Mouse (Mus musculus) adrenal gland, adult 2 months (tissue): ENCODE measurements at regions not wholly inside any gene's neighbourhood (a gene's known extent, or its start where the extent isn't known, plus 50 kb on each side); places are given as distances from the start of the nearest gene placed in this dataset.

Experiments
- DNase-seq: peaks from one replicate; pipeline ENCODE4 v3.0.0; 2021

DNA sequence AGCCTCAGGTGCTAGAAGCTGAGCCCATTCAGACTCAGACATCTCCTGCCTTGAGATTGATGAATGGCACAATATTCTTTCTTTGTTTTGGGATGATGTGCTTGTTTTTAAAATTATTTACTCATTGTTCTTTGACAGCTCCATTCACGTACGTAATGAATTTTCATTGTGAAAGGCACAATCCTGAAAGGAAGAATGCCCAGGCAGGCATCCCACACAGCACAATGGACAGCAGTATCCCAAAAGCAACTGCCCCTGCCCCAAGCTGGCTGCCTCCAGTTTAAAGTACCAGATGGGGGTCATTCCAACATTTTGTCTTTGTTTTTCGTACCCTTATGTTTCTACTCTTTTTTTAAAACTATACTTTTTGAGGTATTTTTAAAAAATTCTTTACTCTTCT is 210.9 kb upstream of the St8sia2 start:
- DNase-seq, result no peak

DNA sequence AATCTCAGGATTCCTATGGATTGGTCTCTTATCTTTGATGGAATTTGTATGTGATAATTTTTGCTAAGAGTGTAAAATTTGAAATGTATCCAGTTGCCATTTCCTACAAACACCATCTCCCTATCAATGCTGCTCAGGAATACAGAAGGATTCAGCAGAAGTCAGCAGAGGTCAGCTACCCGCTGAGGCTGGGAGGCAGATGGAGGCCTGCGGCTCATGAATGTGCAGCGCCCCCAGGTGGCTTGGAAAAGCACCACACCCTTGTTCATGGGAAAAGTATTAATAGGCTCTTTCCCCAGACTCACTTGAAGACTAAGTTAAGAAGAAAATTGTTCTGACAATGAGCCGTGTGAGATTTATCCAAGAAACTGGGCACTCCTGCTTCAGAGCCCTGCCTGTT is 187.2 kb upstream of the St8sia2 start:
- no peak for DNase-seq

DNA sequence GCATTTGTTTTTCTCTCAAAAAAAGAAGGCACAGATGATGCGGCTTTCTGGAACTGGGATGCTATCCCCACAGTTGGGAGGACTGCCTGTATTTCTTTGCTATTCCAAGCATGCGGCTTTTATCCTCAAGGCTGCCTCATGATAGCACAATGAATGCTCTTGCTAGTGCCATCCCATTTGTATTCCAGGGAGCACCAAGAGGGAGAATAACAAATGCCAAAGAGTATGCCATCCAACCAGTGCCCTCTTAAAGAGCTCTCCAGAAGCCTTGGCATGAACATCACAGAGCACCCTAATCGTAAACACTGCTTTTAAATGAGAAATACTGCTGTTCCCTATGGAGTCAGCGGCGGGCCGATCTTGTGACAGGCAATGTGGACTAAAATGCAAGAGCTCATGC is 185.3 kb upstream of the St8sia2 start:
- DNase-seq, result no peak

DNA sequence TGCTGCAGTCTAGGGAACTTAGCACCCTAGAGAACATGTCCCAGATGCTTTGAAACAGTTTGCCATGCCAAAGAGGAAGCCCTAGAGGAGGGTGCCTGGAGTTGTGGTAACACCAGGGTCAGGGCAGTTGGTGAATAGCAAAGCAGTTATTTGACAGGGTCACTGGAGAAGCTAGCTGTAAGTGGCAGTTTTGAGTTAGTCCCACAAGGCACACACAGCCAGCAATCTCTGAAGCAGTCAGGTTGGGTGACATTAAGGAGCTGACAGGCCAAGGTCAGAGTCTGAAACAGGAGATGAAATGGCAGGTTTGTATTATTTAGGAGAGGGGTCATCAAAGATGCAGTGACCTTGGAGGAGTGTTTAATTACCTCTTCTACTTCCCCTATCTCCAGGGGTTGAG is 171.2 kb upstream of the St8sia2 start:
- peak; percentile 4 for DNase-seq

DNA sequence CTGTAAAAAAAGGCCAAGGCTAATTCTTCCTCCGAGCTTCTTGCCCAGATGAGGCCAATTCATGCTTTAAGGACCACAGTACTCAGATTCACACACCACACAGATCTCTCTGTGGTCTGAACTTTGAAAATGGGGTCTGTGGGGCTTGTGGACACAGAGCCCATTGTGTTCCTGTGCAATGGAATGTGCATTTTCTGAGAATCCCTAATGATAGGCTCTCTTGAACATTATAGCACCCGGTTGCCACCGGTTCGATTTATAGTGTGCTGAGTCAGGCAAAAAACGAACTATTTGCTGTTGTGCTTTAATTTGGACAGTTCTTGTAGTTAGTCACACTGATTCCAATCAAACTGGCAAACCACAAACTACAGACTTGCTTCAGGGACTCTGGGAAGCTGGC is 160.7 kb upstream of the St8sia2 start:
- DNase-seq, result no peak

DNA sequence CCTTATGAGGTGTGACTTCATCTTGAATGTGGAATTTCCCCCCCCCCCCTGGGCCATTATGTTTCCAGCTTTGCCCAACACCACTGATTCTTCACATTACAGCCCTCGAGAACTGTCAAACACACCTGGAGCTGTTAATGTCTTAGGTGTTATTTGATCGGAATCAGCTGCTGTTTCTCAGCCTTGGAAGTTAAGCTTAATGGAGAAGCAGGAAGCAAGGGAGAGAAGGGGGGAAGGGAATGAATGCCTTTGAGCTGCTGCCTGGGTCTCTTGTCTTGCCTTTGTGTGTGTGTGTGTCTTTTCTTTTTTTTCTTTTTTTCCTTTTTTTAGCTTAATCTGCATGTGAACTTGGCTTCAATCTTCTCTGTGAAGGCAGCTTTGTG is 159.7 kb upstream of the St8sia2 start:
- DNase-seq, result no peak

DNA sequence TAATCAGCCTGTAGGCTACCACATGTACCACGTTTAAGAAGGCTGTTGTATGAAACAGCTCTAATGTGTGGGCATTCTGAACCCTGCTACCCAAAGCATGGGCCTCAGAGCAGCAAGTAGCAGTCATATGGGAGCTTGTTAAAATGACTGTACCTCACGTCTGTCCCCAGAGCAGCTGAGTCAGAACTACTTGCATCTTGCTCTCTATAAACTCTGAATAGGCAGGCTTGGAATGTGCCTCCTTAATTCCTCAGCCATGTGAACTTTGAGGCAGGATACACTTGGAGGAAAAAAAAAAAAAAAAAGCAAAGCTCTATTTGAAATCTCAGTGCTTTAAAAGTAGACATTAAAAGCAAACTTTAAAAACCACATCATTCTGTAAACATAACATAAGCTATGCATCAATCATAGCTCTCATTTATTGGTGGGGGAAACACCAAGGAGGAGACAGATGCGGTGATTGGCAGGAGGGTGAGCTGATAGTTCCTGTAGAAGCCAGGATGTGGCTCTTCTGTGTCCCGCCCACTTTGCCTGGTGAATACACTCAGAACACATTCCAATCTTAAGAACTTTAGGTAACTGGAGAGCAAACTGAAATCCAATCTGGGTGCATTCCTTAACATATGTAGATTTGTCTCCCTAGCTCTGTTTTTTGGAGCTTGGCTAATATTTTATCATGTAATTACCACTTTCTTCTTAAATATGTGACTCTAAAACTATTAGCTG is 159.2 kb upstream of the St8sia2 start:
- DNase-seq, result no peak

DNA sequence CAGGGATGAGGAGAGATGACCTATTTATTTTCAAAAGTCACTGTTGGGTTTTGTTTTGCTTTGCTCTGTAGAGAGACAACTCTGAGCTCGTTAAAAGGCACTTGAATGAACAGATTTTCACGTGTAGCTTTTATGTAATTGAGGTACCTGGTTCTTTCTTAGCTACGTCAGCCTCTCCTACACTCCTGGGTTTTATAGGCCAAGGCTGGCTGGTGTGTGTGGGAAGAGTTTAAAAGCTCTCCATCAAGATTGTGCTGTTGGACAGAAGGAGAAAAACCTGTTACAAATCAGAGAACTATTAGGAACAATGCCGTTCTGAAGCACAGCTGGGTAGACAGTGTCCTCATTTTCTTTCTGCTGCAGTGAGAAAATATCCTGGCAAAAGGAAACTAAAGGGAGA is 138.1 kb upstream of the St8sia2 start:
- DNase-seq, result no peak

DNA sequence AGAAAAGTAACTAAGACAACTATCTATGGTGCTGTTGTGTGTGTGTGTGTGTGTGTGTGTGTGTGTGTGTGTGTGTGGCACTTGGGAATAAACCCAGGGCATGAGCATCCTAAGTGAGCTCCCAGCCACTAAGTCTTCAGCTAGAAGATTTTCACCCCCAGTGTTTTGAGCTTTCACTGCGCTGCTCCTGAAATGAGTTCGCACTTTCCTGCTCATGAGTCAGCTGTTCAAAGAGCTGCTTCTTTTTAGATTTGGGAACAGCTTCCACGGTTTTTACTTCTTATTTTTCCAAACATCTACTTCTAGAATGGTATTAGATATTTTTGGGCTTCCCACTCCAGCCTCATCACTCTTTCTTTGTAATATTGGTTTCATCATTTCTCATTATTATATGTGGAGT is 129.7 kb upstream of the St8sia2 start:
- no peak for DNase-seq

DNA sequence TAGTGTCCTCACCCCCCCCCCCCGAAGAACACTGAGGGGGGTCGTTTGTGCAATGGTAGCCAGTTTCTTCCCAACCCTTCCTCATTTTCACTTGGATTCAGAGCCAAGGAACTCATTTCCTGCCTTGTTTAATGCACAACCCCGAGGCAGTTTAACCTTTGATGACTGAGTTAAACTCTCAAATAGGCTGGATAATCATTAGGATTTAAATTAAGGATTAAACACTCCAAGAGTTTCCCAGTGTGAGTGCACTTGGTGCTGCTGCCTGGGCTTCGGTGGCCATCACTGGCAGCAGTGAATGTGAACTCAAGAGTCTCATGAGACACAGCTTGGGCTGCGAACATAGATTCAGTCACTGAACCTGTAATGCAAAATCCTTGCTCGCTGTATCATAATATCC is 124.7 kb upstream of the St8sia2 start:
- no peak for DNase-seq

DNA sequence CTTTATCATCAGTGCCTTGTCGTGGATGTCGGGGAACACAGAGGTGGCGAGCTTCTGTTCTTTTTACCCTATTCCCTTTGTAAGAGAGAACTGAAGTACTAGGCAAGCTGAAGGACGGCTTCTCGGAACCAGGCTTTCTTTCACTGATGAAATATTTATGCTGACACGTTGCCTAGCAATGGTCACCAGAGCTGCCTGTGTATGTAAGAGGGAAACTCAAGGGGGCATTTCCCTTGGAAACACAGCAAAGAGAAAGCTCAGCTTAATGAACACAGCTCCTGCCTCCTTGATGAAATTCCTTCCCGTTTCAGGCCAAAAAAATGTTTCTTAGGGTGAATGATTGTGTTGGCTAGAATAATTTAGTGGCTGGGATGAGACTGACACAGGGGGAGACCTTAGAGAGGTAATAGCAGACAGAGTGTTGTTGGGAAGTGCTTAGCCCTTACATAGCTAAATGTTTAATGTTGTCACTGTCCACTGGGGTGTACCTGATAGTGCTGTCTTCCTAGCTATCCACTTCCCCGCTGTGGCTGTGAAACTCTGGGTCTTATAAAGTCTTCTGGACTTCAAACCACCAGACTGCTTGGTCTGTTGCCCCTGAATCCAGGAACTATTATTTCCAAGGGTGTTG is 116.8 kb upstream of the St8sia2 start:
- no peak for DNase-seq

DNA sequence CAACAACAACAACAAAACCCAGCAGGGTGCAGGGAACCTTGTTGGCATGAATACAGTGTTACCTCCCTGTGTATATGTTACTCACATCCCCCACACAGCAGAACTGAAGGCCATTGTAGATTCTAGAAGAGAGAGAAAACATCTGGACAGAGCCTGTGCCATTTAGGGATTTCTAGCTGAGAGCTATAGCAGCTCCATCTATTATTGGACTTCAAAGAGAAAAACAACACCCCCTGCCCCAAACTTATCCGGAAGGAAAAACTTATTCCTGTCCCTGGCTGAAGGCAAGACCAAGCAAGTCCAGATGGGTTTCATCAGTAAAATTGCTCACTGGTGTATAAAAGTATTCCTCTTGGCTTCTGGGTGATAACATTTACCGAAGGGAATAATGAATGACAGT is 98.6 kb upstream of the St8sia2 start:
- DNase-seq, result no peak

DNA sequence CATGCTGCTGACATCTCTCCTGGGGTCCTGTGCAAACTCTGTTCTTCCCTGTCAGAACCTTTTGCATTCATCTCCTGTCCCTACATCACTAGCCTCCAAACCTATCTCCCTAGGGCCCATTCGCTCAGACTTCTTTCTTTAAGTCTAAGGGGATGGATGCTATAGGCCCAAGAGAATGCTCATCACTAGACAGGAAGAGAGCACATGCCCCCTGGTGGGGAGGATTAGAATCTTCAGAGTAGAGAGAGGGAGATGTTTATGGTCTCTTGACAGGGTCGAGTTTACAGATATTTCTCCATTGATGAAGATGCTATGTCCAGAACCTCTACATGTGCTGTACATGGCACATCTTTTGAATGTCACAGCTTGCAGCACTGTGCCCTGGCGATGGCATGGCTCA is 94.9 kb upstream of the St8sia2 start:
- no peak for DNase-seq

DNA sequence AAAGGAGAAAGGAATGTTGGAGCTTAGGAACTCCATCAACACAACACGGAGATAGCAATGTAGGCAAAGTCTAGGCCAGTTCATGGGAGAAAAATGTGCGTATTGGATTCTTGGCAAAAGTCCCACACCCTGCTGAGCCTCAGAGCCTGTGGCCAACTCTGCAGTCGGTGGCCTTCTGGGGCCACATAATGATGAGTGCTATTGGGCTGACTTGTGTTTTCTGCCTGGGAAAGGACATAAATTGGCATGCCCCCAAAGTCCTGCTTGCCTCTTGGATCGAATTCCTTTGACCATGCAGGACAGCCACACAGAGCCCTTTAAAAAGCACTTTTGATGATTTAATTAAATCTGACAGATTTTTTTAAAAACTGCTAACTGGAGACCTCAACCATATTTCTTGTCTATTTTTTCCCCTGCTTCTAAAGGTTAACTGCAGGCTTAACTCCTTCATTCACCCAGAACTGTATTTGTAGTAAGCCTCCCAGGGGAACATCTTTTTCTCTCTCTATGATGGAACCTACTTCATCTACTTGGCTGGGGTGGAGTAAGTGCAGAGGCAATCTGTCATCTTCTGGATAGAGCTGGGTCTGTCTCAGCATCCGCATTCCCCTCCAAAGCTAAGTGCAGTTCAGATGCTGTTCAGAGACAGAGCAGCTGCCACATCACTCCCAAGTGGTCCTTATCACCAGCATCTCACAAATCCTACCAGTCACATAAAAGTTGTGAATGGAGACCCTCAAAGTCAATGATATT is 93.9 kb upstream of the St8sia2 start:
- peak; percentile 50 for DNase-seq

DNA sequence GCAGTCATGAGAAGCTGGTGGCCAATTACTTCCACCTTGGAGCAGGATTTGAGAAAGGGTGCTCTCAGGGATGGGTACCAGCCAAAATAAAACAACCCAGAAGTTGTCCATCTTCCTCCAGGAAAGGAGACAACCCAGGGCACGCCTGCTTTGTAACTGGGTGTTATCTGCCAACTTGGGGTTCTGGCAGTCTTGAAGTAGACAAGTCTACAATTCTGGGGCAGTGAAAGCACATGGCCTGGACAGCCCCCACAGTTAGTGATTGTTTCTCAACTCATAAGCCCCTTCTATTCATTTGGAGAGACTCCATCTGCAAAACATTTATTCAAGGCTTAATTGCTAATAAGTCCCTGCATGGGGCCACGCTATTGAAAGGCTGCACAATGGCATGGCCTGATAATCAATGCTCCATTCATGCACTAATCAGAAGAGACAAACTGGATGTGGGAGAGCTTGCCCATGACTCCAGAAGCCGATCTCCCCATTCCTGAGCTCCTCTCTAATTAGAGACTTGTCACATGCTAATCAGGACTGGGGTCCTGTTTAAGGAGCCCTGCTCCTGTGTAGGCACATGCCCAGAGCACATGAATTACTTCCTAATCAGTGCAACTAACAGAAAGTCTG is 78.0 kb upstream of the St8sia2 start:
- DNase-seq, result no peak

DNA sequence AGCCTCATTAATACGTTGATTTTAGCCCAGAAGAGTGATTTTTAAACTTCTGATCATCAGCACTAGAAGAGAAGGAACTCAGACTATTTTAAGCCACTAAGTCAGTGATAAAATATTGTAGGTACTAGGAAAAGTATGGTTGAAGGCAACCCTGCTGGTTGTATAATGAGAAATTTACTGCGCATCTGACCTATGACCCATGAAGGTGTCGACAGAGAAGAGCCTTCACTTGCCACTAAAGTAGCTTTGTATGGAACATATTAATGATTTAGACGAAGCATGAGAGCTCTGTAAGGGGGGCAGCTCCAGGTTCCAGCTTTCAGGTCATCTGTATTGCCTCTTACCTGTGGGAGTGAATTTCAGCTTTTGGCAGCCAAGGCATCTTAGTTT is 67.4 kb upstream of the St8sia2 start:
- DNase-seq, result no peak

DNA sequence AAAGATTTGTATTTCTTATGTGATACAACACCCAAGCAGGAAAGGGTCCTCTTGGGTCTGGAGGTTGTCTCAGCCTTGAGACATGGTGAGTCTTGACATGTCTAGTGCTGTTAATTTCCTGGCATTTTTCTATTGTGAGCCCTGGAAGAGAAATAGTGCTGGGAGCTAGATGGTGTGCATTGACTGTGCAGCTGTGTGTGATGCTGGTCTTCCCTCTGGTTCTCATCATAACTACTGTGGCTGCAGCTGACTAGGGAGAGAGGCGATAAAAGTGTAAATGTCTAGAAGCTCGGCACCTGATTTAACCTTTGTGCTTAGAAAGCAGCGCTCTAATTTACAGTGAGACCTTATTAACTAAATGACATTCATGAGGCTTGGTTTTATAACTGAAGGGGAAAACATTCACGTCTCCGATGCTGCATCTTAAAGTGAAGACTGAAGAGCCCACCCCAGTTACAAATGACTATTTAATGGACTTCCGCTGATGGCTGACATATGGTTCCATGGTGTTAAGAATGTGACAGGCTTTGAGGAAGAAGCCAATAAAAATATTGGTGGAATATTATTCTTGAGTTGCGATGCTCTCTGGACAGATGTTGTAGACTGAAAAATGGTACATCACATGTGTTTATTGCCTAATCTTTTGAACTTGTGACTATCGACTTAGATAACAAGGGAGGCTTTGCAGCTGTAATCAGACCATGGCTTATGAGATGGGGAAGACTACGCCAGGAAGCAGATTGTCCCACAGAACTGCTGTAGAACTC is 66.8 kb upstream of the St8sia2 start:
- DNase-seq, result no peak

DNA sequence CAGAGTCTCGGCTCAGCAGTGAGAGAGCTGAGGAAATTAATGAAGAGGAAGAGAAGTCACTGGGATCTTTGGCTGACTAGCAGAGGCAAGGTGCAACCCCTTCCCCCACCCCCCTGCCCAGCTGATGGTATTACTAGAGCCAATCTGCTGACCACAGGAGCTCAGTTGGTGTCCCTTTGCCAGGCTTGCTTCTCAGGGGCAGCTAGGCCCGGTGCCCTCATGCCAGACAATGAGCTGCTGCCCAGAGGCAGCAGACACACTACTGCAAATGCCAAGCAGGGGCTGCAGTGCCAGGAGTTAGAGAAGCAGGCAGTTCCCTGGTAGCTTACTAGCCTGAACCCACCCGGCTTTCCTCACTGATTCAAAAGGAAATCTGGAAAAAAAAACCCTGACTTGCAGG is 59.1 kb upstream of the St8sia2 start:
- no peak for DNase-seq

DNA sequence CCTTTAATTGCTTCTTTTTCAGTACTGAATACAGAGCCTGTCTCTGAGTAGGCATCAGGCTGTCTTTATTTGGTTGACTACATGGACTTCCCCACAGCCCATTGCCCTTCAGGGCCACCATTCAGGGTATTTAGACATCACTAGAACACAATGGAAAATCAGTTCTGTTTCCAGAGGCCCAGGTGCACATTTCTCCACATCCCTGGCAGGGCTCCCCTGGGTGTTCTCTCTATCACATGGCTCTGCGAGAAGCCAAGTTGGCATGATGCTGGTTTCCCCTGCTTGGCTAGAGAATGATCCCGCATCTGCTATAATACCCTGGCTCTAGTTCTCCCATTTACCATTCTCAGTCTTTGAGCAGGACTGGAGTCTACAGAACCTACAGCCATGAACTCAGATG is 57.3 kb upstream of the St8sia2 start:
- no peak for DNase-seq

DNA sequence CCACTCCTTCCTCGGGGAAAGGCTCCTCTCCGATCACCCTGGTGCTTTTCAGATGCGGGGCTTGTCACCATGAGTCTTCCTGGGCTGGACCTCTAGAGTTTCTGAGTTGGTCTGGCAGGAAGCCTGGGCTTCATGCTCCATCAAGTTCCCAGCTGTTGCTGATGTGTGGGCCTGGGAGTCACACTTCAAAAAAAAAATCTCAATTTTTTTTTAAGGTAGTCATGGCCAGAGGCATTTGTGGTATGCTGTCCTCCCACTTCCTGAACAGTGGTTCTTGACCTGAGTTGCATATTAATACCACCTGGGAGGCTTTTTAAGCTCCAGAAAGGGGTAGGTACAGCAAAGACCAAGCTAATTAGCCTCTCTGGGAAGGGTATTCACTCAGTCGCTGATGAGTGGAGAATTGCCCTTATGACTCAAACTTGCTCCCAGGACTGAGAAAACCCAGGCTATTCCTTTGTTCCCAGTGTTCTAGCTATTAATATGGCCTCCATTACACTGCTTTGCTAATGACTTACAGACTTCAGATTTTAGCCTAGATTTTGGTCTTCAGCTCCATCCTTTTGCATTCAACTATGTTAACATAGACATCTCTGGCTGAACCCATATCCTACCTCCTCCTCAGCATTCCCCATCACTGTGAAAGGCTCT is 52.1 kb upstream of the St8sia2 start:
- DNase-seq, result no peak
